Mouse (Mus musculus): ENCODE measurements around the gene Gm42688.

GRCm38 (mm10) chr6:83153038-83153437 lies 51.6 kb downstream of the Gm42688 start:
- TF ChIP-seq CTCF (IDR thresholded peaks at IDR 0.05; ENCODE audit: insufficient read depth, low read depth, low read length) (no peak), POLR2A (IDR thresholded peaks at IDR 0.05; ENCODE audit: insufficient read depth, low read depth, low read length) (no peak)
